Mouse (Mus musculus): ENCODE results near the gene Slc22a8. TPM values are rescaled to one million over a fixed set of nuclear protein-coding genes. Genes with fewer than 3 reads are reported as not detected.

Slc22a8 gene
- total and polyA plus RNA-seq, 2 experiments from 2014 or later, result 12.9 to 20.3 TPM

GRCm38 (mm10) chr19:8601922-8602321 lies 10.9 kb downstream of the Slc22a8 start:
- TF ChIP-seq CTCF (IDR thresholded peaks at IDR 0.05), result no peak
- DNase-seq (ENCODE audit: low spot score) (no peak), ATAC-seq (ENCODE audit: low FRiP score) (no peak)
- H3K4me3 ChIP-seq (ENCODE audit: low read depth, low read length), result no peak overlapping the region
- no peaks in the 10 kb centered on the region for H3K36me3 ChIP-seq (ENCODE audit: insufficient read depth, low read length)
- H3K27me3 ChIP-seq (ENCODE audit: insufficient read depth, low read length), result no peaks in the 10 kb centered on the region
- no peak overlapping the region for H3K9ac ChIP-seq (replicated peaks; ENCODE audit: low read length, poor library complexity, severe bottlenecking)
- no peaks in the 10 kb centered on the region for H3K9me3 ChIP-seq (ENCODE audit: low read length)
- no peak overlapping the region for H3K27ac ChIP-seq (ENCODE audit: low read depth, low read length)
- no peak overlapping the region for H3K4me2 ChIP-seq (ENCODE audit: low read depth, low read length, poor library complexity, severe bottlenecking)
- no peaks in the 10 kb centered on the region for H3K4me1 ChIP-seq (ENCODE audit: insufficient read depth, low read length)

GRCm38 (mm10) chr19:8602914-8603313 lies 11.9 kb downstream of the Slc22a8 start:
- H3K4me2 ChIP-seq (ENCODE audit: low read depth, low read length, poor library complexity, severe bottlenecking), result no peak overlapping the region
- ATAC-seq (ENCODE audit: low FRiP score) (no peak), DNase-seq (ENCODE audit: low spot score) (no peak)
- no peaks in the 10 kb centered on the region for H3K27me3 ChIP-seq (ENCODE audit: insufficient read depth, low read length)
- no peak overlapping the region for H3K4me3 ChIP-seq (ENCODE audit: low read depth, low read length)
- no peaks in the 10 kb centered on the region for H3K36me3 ChIP-seq (ENCODE audit: insufficient read depth, low read length)
- H3K9ac ChIP-seq (replicated peaks; ENCODE audit: low read length, poor library complexity, severe bottlenecking), result no peak overlapping the region
- H3K9me3 ChIP-seq (ENCODE audit: low read length), result no peaks in the 10 kb centered on the region
- no peak for TF ChIP-seq CTCF (IDR thresholded peaks at IDR 0.05)
- H3K4me1 ChIP-seq (ENCODE audit: insufficient read depth, low read length), result no peaks in the 10 kb centered on the region
- WGBS, result 62% methylated on average over 3 of the region's 3 CpGs
- H3K27ac ChIP-seq (ENCODE audit: low read depth, low read length), result no peak overlapping the region

GRCm38 (mm10) chr19:8604536-8605240 lies 13.6 kb downstream of the Slc22a8 start:
- Histone ChIP-seq H3K4me3 (ENCODE audit: low read depth, low read length) (no peak overlapping the region), H3K9me3 (ENCODE audit: low read length) (no peaks in the 10 kb centered on the region), H3K27ac (ENCODE audit: low read depth, low read length) (no peak overlapping the region), H3K36me3 (ENCODE audit: insufficient read depth, low read length) (no peaks in the 10 kb centered on the region), H3K27me3 (ENCODE audit: insufficient read depth, low read length) (no peaks in the 10 kb centered on the region), H3K4me2 (ENCODE audit: low read depth, low read length, poor library complexity, severe bottlenecking) (no peak overlapping the region), H3K9ac (replicated peaks; ENCODE audit: low read length, poor library complexity, severe bottlenecking) (no peak overlapping the region), H3K4me1 (ENCODE audit: insufficient read depth, low read length) (no peaks in the 10 kb centered on the region)
- ATAC-seq (ENCODE audit: low FRiP score) (no peak), DNase-seq (ENCODE audit: low spot score) (no peak)
- no peak for TF ChIP-seq CTCF (IDR thresholded peaks at IDR 0.05)
- 92% methylated on average over 8 of the region's 8 CpGs for WGBS

GRCm38 (mm10) chr19:8605241-8605558 lies 14.1 kb downstream of the Slc22a8 start:
- DNase-seq (ENCODE audit: low spot score), result no peak
- ATAC-seq (ENCODE audit: low FRiP score), result no peak
- Histone ChIP-seq H3K9me3 (ENCODE audit: low read length) (no peaks in the 10 kb centered on the region), H3K4me1 (ENCODE audit: insufficient read depth, low read length) (no peaks in the 10 kb centered on the region), H3K27ac (ENCODE audit: low read depth, low read length) (no peak overlapping the region), H3K4me3 (ENCODE audit: low read depth, low read length) (no peak overlapping the region), H3K27me3 (ENCODE audit: insufficient read depth, low read length) (no peaks in the 10 kb centered on the region), H3K36me3 (ENCODE audit: insufficient read depth, low read length) (no peaks in the 10 kb centered on the region), H3K4me2 (ENCODE audit: low read depth, low read length, poor library complexity, severe bottlenecking) (no peak overlapping the region), H3K9ac (replicated peaks; ENCODE audit: low read length, poor library complexity, severe bottlenecking) (no peak overlapping the region)
- TF ChIP-seq CTCF (IDR thresholded peaks at IDR 0.05), result no peak
- 88% methylated on average over 3 of the region's 3 CpGs for WGBS

- no peaks in the 10 kb centered on the region for H3K36me3 ChIP-seq (ENCODE audit: insufficient read depth, low read length)
- WGBS, result 78% methylated on average over 8 of the region's 8 CpGs
- no peak overlapping the region for H3K4me3 ChIP-seq (ENCODE audit: low read depth, low read length)
- H3K9me3 ChIP-seq (ENCODE audit: low read length), result no peaks in the 10 kb centered on the region
- no peak for TF ChIP-seq CTCF (IDR thresholded peaks at IDR 0.05)
- ATAC-seq (ENCODE audit: low FRiP score) (no peak), DNase-seq (ENCODE audit: low spot score) (no peak)
- no peak overlapping the region for H3K9ac ChIP-seq (replicated peaks; ENCODE audit: low read length, poor library complexity, severe bottlenecking)
- H3K4me1 ChIP-seq (ENCODE audit: insufficient read depth, low read length), result no peaks in the 10 kb centered on the region
- H3K4me2 ChIP-seq (ENCODE audit: low read depth, low read length, poor library complexity, severe bottlenecking), result no peak overlapping the region
- H3K27me3 ChIP-seq (ENCODE audit: insufficient read depth, low read length), result no peaks in the 10 kb centered on the region
- H3K27ac ChIP-seq (ENCODE audit: low read depth, low read length), result no peak overlapping the region
Measured at GRCm38 (mm10) chr19:8611358-8612123, 20.5 kb downstream of the Slc22a8 start.

- Histone ChIP-seq H3K9ac (replicated peaks; ENCODE audit: low read length, poor library complexity, severe bottlenecking) (no peak overlapping the region), H3K27me3 (ENCODE audit: insufficient read depth, low read length) (no peaks in the 10 kb centered on the region), H3K4me3 (ENCODE audit: low read depth, low read length) (no peak overlapping the region), H3K27ac (ENCODE audit: low read depth, low read length) (no peak overlapping the region), H3K4me2 (ENCODE audit: low read depth, low read length, poor library complexity, severe bottlenecking) (no peak overlapping the region), H3K36me3 (ENCODE audit: insufficient read depth, low read length) (no peaks in the 10 kb centered on the region), H3K4me1 (ENCODE audit: insufficient read depth, low read length) (no peaks in the 10 kb centered on the region), H3K9me3 (ENCODE audit: low read length) (no peaks in the 10 kb centered on the region)
- ATAC-seq (ENCODE audit: low FRiP score), result no peak
- WGBS, result 72% methylated on average over 2 of the region's 2 CpGs
- DNase-seq (ENCODE audit: low spot score), result no peak
- no peak for TF ChIP-seq CTCF (IDR thresholded peaks at IDR 0.05)
Measured at GRCm38 (mm10) chr19:8613111-8613510, 22.1 kb downstream of the Slc22a8 start.
